Mouse (Mus musculus) olfactory bulb, adult 2 months (tissue): ENCODE measurements at regions not wholly inside any gene's neighbourhood (a gene's known extent, or its start where the extent isn't known, plus 50 kb on each side); places are given as distances from the start of the nearest gene placed in this dataset.

Experiments used
- H3K27ac ChIP-seq: fragments of 200-500 bp; 2 replicates; pipeline ENCODE4 v1.5.1; 2012; ENCODE audit warnings: low read depth, low read length; ENCODE audit not compliant: insufficient read depth
- H3K4me1 ChIP-seq: fragments of 200-500 bp; 2 replicates; pipeline ENCODE4 v1.6.1; 2012; ENCODE audit warnings: low read length; ENCODE audit not compliant: control insufficient read depth, insufficient read depth
- H3K4me3 ChIP-seq: fragments of 200-500 bp; 2 replicates; pipeline ENCODE4 v1.5.1; 2012; ENCODE audit warnings: mild to moderate bottlenecking, low read depth, low read length, moderate library complexity; ENCODE audit not compliant: insufficient read depth
- CTCF ChIP-seq: fragments of 200-500 bp; IDR thresholded peaks from 2 replicates; pipeline ENCODE4 v1.5.1; 2012; ENCODE audit warnings: low read depth, mild to moderate bottlenecking, low read length, moderate library complexity; ENCODE audit not compliant: insufficient read depth
- POLR2A ChIP-seq: fragments of 200-500 bp; IDR thresholded peaks from 2 replicates; pipeline ENCODE4 v1.6.1; 2012; ENCODE audit warnings: mild to moderate bottlenecking, low read depth, low read length, moderate library complexity; ENCODE audit not compliant: insufficient read depth
- WGBS: fragments of 180-500 bp; shearing (Covaris S2); methylation state at CpG from one replicate; pipeline ENCODE4 v1.1.7; 2018; 5-methylcytosine and 5-hydroxymethylcytosine counted together

GRCm38 (mm10) chr13:84061820-84062480, 160.1 kb upstream of the Tmem161b start:
- TF ChIP-seq POLR2A (no peak), CTCF (no peak)
- Histone ChIP-seq H3K4me3 (no peak overlapping the region), H3K27ac (peak overlapping the region; percentile 92), H3K4me1 (peaks cover 20% of the 10 kb centered on the region)
- 5% methylated on average over 7 of the region's 7 CpGs for WGBS

- Histone ChIP-seq H3K27ac (peak overlapping the region; percentile 86), H3K4me3 (no peak overlapping the region), H3K4me1 (peaks cover 20% of the 10 kb centered on the region)
- no peak for TF ChIP-seq CTCF
- TF ChIP-seq POLR2A = no peak
- WGBS = 17% methylated on average over 2 of the region's 2 CpGs
Measured at GRCm38 (mm10) chr13:84062616-84063015, 159.5 kb upstream of the Tmem161b start.

- TF ChIP-seq POLR2A (no peak), CTCF (no peak)
- Histone ChIP-seq H3K4me3 (no peak overlapping the region), H3K27ac (no peak overlapping the region), H3K4me1 (peaks cover 20% of the 10 kb centered on the region)
- 15% methylated on average over 2 of the region's 2 CpGs for WGBS
Measured at GRCm38 (mm10) chr13:84063406-84063805, 158.7 kb upstream of the Tmem161b start.

- H3K4me3 ChIP-seq = no peak overlapping the region
- H3K27ac ChIP-seq = peak overlapping the region; percentile 93
- WGBS = 16% methylated on average over 5 of the region's 5 CpGs
- peaks cover 15% of the 10 kb centered on the region for H3K4me1 ChIP-seq
- TF ChIP-seq POLR2A = no peak
Measured at GRCm38 (mm10) chr13:84064291-84064940, 157.7 kb upstream of the Tmem161b start.

- peaks cover 12% of the 10 kb centered on the region for H3K4me1 ChIP-seq
- no peak overlapping the region for H3K4me3 ChIP-seq
- WGBS = 11% methylated on average over 8 of the region's 8 CpGs
Measured at GRCm38 (mm10) chr13:84065256-84065898, 156.7 kb upstream of the Tmem161b start.

GRCm38 (mm10) chr13:84066211-84066959, 155.7 kb upstream of the Tmem161b start:
- Histone ChIP-seq H3K4me3 (no peak overlapping the region), H3K4me1 (peaks cover 10% of the 10 kb centered on the region), H3K27ac (peak overlapping the region; percentile 93)
- TF ChIP-seq POLR2A (no peak), CTCF (no peak)
- WGBS = 16% methylated on average over 15 of the region's 15 CpGs

More at GRCm38 (mm10) chr13:84065256-84065898, 156.7 kb upstream of the Tmem161b start:
- peak overlapping the region; percentile 93 for H3K27ac ChIP-seq
- no peak for TF ChIP-seq CTCF
- no peak for TF ChIP-seq POLR2A

- Histone ChIP-seq H3K4me3 (no peak overlapping the region), H3K4me1 (peaks cover 10% of the 10 kb centered on the region), H3K27ac (peak overlapping the region; percentile 93)
- WGBS = 29% methylated on average over 4 of the region's 4 CpGs
- TF ChIP-seq CTCF = no peak
- TF ChIP-seq POLR2A = no peak
Measured at GRCm38 (mm10) chr13:84066960-84067665, 155.0 kb upstream of the Tmem161b start.

- WGBS = 33% methylated on average over 1 of the region's 1 CpGs
- H3K4me1 ChIP-seq = peaks cover 10% of the 10 kb centered on the region
- TF ChIP-seq CTCF = no peak
- TF ChIP-seq POLR2A = no peak
- no peak overlapping the region for H3K27ac ChIP-seq
- no peak overlapping the region for H3K4me3 ChIP-seq
Measured at GRCm38 (mm10) chr13:84068365-84068764, 153.7 kb upstream of the Tmem161b start.
